Mouse (Mus musculus) testis, adult 2 months (tissue): Measurements from ENCODE around the gene Cib4.

Source experiments
- CTCF ChIP-seq: fragments of 200-500 bp; IDR thresholded peaks from 2 replicates; pipeline ENCODE4 v1.5.1; 2012; ENCODE audit warnings: low read depth, mild to moderate bottlenecking, inconsistent platforms, low read length, moderate library complexity; ENCODE audit not compliant: control insufficient read depth, insufficient read depth, insufficient replicate concordance
- POLR2A ChIP-seq: fragments of 200-500 bp; IDR thresholded peaks from 2 replicates; pipeline ENCODE4 v1.6.1; 2012; ENCODE audit warnings: low read depth, mild to moderate bottlenecking, inconsistent platforms, low read length, moderate library complexity; ENCODE audit not compliant: control insufficient read depth

- TF ChIP-seq CTCF (no peak), POLR2A (no peak)
Observed at GRCm38 (mm10) chr5:30495288-30495687, 50.3 kb downstream of the Cib4 start.
